Mouse (Mus musculus): Measurements from ENCODE around the gene Etv5.

GRCm38 (mm10) chr16:22431335-22431734, 8.2 kb downstream of the Etv5 start:
- TF ChIP-seq GABPA (IDR thresholded peaks at IDR 0.05; ENCODE audit: insufficient replicate concordance, low read depth, low read length) (no peak), CTCF (conservative IDR thresholded peaks at IDR 0.05 in 1 of 2, IDR thresholded peaks at IDR 0.05 in 1 of 2; ENCODE audit: low read depth in 2 of 2, low read length in 2 of 2) (no peak), POLR2AphosphoS2 (IDR thresholded peaks at IDR 0.05; ENCODE audit: low read depth, low read length) (no peak), RAD21 (IDR thresholded peaks at IDR 0.05; ENCODE audit: low read depth, low read length) (no peak), MAX (IDR thresholded peaks at IDR 0.05; ENCODE audit: low read length) (no peak), ETS1 (conservative IDR thresholded peaks at IDR 0.05; ENCODE audit: low read depth, low read length) (no peak), NRF1 (IDR thresholded peaks at IDR 0.05; ENCODE audit: low read depth, low read length) (no peak), POLR2A (IDR thresholded peaks at IDR 0.05; ENCODE audit: low read depth, low read length) (no peak), USF1 (IDR thresholded peaks at IDR 0.05; ENCODE audit: low read depth, low read length) (no peak), ZC3H11A (IDR thresholded peaks at IDR 0.05; ENCODE audit: low read depth, low read length) (no peak), UBTF (IDR thresholded peaks at IDR 0.05; ENCODE audit: low read depth, low read length) (no peak), NELFE (IDR thresholded peaks at IDR 0.05; ENCODE audit: low read depth, low read length) (no peak), MAZ (IDR thresholded peaks at IDR 0.05; ENCODE audit: low read depth, low read length) (no peak)

Measured in CH12.LX (cell line).